Mouse (Mus musculus) adrenal gland, postnatal 36 days (tissue): ENCODE results near the gene Cbr4. TPM values are rescaled to one million over a fixed set of nuclear protein-coding genes. Genes with fewer than 3 reads are reported as not detected.
A peak's percentile ranks its signal among the peaks of the same experiment; 100 is the strongest.

Source experiments
- DNase-seq, 2 experiments: peaks; one replicate each; pipeline ENCODE4 v3.0.0; 2021; ENCODE audit warnings: mixed read lengths in 1 of 2
- long read RNA-seq, 2 experiments: library from polyadenylated mRNA; stranded (forward); transcript quantifications; one replicate each; pipeline ENCODE4 v2.0.0; 2021; ENCODE audit warnings: borderline sequencing depth in 2 of 2
- total RNA-seq, 2 experiments: library from RNA; stranded (reverse); gene quantifications; 2 replicates each; pipeline ENCODE4 v1.2.3; 2021

Cbr4 gene
- 10 to 100 TPM; 45.1 to 57.9 TPM for total RNA-seq
- long read RNA-seq, experiment 1, full-length matches to known transcripts = 43 of 45 reads
- long read RNA-seq, experiment 1, partial matches to known transcripts = 2 of 45 reads
- long read RNA-seq, experiment 1, other reads (novel, unspliced or antisense) = 0 of 45 reads
- long read RNA-seq, experiment 2, full-length matches to known transcripts = 8 of 10 reads
- long read RNA-seq, experiment 2, partial matches to known transcripts = 1 of 10 reads
- long read RNA-seq, experiment 2, other reads (novel, unspliced or antisense) = 1 of 10 reads

DNA sequence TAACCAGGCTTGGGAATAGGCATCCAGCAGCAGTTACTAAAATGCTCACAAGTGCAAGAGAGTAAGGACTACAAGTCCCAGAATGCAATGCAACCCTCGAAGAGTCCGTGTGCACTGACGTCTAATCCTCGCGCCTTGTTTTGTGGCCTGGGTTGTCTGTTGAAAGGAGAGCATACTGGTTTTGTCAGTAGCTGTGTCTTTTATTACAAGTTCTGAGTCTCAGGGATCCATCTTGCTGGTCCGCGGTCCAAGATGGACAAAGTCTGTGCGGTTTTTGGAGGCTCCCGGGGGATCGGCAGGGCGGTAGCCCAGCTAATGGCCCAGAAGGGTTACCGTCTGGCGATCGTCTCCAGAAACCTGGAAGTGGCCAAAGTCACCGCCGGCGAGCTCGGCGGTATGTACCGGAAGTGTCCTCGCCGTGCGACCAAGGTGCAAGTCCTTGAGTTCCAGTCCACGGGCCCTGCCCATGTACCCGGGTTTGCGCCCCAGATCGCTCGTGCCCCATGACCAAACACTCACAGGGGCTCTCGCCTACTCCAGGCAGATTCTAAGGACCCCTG lies at the start of gene Cbr4:
Gene Cbr4, plus strand, starts transcription at position 138 of the 560 bp plus-strand sequence.
- DNase-seq = peak; percentile 85 to 87

DNA sequence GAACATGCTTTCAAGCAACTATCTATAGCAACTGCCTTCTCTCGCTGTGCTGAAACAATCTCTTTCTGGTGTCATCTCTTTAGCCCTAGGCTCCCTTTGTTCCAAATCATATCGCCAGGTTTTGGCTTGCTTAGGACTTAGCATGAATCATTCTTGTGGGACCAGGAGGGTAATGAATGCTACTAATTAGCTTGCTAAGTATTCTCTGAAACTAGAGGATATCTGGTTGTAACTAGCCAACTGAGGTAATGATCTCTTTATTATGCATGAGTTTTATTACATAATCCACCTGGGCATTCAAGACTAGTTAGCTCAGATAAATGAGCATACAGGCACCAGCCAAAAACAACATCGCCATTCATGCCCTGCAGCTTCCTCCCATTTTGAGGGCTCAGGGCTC lies 44.5 kb upstream of the Cbr4 start:
- no peak for DNase-seq

DNA sequence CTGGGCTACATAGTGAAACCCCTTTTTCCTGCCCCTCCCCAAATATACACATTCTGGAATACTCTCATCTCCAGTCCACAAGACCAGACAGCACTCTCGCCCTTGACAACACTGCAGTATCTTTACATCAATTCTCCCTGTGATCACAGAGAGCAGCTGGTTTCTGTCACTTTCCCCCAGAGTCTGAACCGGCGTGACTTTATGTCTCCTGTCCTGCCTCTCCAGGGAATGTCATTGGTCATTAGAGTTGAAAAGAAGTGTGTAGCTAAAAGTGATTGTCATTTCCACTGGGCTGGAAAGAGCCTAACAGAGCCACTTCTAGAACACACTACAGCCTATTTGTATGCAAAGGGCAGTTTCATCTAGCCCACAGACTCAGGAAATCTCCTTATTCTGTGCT lies 43.2 kb upstream of the Cbr4 start:
- no peak for DNase-seq

DNA sequence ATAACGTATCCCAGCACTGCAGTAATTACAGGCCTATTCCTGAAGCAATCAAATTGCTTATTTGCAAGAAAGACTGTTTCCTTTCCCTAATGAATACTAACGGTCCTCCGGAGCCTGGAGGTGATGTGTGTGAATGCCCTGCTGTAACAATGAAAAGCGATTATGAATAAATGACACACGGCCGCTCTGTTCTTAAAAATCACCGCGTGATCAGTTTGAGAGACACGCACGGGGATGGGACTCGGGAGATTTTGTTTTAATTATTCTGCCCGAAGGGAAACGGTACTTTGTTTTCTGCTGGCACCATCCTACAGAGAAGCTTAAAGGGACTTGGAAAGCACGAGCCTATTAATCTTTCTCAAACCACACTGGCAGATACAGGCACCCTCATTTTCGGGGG lies 41.2 kb upstream of the Cbr4 start:
- no peak for DNase-seq

DNA sequence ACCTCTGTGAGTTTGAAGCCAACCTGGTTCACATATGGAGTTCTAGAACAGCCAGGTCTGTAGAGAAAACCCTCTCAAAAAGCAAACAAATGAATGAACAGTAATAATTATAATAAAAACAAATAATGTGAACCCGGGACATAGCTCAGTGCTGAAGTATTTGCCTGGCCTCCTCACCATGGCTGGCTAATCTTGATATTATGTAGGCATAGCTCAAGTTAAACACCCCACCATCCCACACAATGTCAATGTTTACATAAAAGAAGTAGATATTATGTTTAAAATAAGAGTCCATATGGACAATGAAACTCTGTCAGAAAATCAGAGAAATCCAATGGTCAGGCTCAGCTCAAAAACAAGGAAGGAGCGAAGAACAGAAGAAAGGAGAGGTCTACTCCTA lies 39.4 kb upstream of the Cbr4 start:
- no peak for DNase-seq

DNA sequence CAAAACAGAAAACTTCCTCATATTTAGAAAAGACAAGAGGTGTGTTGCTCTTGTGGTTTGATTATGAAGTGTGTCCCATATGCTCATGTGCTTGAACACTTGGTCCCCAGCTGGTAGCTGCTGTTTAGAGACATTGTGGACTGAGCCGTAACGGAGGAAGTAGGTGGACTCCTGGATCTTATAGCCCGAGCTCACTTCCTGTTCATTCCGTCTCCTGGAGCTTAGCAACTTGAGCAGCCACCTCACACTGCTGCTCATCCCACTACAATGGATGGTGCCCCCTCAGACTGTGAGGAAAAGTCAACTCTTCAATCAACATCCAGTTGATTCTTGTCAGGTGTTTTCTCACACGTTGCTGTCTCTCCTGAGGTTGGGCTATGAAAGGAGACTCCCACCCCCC lies 38.7 kb upstream of the Cbr4 start:
- DNase-seq = no peak

DNA sequence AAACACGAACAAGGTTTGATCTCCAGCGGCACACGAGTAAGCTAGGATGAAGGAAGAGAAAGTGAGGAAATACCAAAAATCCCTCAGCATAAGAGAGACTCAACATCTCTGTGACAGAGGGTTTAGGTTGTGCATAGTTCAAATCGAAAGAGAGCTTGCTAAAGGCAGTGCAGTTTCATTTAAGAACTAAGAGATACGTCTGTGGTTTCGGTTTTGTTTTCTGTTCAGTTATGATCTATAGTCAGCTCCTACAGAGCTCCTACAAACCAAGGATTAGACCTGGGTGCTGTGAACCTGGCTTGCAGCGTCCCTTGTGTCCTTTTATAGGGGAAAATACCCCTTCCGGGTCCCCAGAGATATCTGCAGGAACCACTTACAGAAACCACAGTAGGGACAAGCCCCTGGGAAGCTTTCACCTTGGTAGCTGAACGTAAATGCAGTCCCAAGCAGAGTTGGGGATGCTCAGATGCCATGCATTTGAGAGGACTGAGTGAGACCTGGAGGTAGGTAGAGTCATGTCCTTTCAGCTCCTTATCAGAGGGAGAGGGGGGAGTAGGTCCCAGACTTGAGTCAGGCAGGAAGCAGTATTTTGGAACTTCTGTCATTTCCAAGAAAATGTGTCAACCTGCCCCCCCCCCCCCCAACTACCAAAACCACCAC lies 36.5 kb upstream of the Cbr4 start:
- no peak for DNase-seq

DNA sequence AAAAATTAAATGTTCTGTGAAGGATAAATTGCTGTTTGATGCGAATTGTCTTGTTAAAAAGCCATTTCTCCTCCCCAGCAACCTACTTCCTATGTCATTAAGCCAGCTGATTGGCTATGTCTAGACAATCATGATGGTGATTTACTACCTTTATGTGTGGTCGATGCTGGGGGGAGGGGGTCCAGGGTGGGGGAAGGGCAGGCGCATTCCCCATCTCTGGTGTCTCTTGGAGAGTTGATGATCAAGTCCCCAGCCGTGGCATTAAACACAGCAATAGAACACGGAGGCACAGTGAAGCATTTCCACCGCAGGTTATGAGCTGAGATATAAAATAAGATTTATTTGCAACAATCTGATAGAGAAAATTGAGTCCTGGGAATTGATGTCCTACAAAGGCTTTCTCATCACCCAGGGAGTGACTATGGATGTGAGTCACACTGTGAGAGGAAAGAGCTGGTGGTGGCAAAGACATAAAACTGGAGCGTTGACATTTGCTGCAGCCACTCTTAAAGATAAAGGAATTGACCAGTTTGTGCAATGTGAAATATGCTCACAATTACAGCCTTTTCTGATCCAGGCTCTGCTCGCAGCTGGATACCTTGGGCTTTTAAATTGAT lies 35.7 kb upstream of the Cbr4 start:
- DNase-seq = no peak

DNA sequence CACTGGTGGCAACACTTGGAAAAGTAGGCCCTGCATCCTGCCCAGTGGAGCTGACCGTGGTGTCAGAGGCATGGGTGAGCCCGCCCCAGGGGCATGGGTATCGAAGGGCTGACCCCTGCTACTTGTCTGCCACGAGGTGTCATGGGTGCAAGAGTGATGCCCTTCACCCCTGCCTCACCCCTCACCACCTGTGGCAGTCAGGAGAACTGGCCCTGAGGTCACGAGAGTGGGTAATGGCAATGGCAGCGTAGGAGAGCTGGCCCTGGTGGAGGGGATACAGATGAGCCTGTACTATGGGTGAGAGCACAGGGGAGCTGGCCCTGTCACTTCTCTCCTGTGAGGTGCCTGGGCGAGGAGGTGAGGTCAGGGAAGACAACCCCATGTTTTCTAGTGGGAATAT lies 27.8 kb upstream of the Cbr4 start:
- no peak for DNase-seq

DNA sequence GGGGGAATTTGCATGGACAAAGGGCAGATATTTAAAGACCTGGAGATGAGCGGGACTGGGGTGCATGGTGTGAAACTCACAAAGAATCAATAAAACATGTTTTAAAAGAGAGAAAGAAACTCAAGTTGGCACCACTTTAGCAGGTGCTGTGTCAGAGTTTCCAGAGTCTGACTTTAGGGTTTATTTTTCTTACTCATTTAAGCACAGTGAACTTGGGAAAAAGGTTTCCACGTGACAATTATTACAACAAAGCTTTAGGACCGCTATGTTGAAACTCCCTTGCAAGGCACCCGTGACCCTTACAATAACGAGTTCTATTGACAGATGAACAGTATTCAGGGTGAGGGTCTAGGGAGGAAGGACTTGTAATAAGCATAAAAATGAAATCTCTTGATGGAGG lies 25.3 kb upstream of the Cbr4 start:
- no peak for DNase-seq

DNA sequence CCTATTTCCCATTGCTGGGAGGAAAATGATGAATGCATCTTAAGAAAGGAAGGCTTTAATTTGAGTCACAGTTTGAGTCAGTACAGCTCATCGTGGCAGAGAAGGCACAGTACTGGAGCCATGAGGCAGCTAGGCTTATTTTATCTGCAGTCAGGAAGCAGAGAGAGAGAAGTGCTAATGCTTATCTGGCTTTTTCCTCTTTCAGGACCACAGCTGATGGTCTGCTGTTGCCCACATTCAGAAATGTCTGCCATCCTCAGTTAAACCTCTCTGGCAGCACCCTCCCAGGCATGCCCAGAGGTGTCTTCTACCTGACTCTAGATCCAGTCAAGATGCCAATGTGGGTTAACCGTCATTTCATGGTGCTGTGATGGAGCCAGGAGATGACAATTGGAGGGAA lies 23.1 kb upstream of the Cbr4 start:
- no peak for DNase-seq

DNA sequence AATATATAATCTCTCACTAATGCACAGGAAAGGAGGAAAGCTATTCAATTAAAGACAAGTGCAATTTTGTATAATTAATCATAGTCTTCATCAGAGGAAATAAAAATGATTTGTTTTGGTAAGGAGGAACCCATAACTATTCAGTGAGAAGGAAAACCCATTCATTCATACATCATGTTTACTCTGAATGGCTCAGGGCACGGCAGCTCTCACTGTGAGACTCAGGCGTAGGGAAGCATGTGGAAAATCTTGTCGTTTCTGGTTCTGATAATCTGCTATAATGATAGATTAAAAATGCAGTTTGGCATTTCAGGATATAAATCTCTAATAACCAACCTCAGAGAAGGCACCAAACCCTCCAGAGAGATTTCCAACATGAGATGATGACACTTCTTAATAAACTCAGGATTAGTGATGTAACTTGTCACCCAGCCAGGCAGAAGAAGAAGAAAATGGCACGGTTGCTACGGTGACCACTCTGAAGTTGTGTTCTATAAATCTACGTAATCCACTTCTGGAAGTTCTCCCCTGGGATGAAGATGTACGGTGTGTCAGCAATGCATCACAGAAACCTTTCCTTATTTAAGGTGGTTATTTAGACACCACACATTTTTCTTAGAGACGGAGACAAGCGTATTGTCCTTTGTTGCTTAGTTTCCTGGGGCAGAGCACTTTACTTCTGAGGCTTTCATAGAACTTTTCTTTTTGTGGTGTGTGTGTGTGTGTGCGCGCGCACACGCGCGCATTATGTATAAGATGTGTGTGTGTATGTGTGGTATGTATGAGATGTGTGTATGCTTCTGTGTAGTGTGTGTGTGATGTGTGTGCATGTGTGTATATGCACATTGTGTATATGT lies 20.6 kb upstream of the Cbr4 start:
- no peak for DNase-seq

DNA sequence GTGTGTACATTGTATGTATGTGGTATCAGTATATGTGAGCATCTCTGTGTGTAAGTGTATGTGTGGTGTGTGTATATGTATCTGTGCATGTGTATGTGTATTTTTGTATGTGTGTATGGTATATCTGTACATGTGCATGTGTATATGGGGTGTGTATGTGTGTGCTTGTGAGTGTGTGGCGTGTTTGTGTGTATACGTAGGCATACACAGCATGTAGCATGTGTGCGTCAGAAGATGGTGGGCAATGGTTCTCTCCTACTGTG lies 20.1 kb upstream of the Cbr4 start:
- no peak for DNase-seq

DNA sequence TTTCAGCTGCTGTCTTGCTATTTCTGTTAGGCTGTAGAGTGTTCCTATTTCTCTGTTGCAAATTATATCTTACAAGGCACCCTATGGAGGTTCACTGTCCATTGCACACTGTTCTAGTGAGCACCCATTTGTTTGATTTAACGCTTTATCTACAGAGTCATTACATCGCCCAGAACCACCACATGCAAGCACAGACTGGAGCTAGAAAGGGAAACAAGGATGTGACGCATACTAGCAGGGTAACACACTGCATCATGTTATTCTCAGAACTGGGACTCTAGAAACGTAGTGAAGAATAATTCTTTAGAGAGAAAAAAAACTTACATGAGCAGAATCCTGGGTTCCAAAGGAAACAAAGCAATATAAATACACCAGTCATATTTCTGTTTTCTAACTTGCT lies 17.3 kb upstream of the Cbr4 start:
- DNase-seq = no peak

DNA sequence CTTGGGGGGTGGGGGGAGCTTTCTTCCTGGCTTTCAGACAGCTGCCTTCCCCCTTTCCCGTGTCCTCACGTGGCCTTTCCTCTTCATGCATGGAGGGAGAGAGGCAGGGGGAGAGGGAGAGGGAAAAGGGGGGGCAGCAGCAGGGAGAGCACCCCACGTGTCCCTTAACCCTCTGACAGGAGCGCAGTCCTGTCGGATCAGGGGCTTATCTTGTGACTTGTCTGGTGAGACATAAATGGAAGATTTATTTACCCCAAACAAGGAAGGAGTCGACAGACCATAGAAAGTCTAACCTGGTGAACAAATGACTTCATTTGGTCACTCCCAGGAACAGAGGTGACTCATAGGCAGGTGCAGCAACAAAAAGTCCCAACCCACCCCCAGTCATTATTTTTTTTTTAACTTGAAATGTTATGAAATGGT lies 12.3 kb upstream of the Cbr4 start:
- DNase-seq = no peak

DNA sequence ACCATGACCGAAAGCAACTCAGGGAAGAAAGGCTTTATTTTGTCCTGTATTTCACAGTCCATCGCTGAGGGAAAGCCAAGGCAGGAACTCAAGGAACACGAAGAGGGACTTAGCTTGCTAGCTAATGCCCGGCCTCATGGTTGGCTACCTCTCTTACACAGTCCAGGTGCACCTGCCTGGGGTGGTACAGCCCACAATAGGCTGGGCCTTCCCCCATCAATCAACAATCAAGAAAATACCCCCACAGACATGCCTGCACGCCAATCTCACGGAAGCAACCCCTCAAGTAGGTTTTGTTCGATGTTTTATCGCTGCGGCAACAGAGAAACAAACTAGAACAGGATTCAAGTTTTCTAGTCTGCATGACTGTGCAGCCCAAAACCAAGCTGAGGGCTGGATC lies 11.4 kb upstream of the Cbr4 start:
- no peak for DNase-seq

DNA sequence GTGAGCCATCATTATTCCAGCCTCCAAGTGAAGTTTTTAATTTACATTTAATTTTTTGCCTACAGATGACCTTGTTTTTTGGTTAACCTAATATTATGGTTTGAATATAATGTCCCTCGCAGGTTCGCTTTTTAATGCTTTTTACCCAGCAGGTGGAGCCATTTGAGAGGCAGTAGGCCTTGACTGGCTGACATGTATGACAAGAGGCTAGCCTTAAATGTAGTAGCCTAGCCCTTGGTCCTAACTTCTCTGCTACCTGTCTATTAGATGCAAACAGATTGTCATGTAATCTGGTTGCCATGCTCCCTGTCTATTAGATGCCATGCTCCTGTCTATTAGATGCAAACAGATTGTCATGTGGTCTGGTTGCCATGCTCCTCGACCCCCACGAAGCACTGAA lies 9.4 kb upstream of the Cbr4 start:
- no peak for DNase-seq

DNA sequence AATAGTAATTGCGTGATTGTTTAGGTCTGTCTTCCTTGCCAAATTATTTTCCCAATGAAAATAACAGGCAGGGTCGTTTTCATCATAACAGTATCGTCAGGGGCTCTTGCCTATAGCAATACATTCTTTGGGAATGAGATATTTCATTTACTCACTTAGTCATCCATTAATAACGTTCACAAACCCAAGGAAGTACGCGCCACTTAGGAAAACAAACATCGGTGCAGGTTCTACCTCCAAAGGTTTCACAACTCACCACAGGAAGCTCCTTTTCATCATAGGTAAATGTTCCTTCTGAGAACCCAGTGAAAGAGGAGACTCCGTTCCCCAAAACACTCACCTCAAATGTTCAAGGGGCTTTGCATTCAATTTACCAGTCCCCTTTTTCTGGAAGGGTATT lies 8.7 kb upstream of the Cbr4 start:
- no peak for DNase-seq

DNA sequence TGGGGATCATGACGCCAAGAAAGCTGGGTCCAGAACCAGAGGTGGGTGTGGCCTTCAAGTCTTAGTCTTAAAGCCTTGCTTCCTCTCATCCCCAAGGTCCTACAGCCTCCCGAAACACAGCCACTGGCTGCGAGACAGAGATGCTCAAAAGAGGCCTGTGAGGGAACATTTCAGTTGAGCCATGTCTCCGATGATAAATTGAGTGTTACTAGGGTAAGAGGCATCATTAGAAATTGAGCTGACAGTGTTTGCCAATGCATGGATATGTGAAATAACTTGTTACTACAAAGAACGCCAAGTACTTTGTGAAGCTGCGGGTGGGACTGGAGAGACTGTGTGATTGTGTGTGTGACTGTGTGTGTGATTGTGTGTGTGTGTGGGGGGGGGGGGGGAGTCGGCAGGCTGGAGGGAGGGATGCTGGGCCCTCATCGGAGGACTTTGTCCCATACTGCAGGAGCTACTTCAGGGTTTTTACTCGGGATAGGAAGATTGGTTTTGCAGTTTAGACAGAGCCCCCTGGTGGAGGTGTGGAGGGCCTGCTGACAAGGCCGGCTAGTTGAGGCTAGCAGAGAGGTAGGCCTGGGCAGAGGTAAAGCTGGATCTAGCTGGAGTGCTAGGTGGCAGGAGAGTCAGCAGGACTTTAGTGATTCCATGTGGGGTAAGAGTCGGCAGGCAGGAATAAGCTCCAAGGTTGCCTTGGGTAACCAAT lies 7.9 kb upstream of the Cbr4 start:
- DNase-seq = peak; percentile 41 to 78

DNA sequence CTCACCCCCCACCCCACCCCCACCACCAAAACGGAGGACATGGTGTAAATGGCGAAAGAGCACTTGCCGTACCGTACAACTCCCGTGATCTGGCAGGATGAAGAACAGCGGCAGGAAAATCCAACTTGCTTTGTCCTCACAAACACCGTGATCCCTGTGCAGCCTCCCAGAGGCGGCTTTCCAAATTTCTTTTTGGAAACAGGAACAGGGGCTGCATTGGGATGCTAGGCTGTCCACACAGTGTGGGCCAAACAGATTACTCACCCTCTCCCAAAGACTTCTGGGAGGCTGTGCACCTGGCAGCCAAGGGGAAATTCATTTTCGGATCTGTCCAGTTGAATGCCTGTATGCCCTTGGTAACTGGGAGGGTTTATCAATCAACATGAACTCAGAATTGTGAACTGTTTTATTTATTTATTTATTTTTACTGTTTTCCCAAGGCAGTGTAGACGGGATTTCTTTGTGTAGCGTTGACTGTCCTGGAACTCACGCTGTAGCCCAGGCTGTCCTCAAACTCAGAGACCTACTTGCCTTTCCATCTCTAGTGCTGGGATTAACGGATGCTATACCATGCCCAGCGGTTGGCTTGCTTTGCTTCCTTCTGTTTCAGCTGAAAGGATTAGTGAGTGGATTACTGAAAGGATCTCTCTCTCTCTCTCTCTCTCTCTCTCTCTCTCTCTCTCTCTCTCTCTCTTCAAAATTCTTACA lies 7.1 kb upstream of the Cbr4 start:
- DNase-seq = no peak

DNA sequence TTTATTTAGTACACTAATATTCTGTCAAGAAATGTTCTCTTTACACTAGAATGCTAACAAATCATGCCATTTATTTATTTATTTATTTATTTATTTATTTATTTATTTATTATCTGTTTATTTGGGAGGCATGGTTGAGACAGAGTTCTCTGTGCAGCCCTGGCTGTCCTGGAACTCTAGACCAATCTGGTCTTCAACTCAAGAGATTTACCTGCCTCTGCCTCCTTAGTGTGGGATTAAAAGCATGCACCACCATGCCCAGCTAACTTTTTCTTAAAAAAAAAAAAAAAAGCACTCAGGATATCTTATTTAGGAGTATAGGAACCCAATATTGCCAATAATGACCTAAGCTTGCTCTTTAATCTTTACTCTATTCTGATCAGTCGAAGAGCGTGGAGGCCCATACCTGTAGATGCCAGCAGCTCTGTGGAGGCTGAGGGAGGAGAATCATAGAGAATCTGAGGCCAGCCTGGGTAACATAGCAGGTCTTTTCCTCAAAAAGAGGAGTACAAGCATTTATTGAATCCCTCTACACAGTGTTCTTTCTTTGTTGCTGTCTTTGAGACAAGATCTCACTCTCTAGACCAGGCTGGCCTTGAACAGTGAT lies 508 bp upstream of the Cbr4 start:
- no peak for DNase-seq
